Mouse (Mus musculus) kidney, embryonic 16.5 days (tissue): Measurements from ENCODE around the gene Rbms3. TPM values are rescaled to one million over a fixed set of nuclear protein-coding genes. Genes with fewer than 3 reads are reported as not detected.

ENCODE experiments used
- ATAC-seq: fragments of 200-750 bp; cut with Nextera tagmentation; 2 replicates; pipeline ENCODE4 v1.8.0; 2017; ENCODE audit warnings: moderate TSS enrichment; ENCODE audit not compliant: low FRiP score, low TSS enrichment
- H3K27ac ChIP-seq: fragments of 300-500 bp; sonication (generic); 2 replicates; pipeline ENCODE4 v1.5.1; 2014; ENCODE audit warnings: low read length
- H3K27me3 ChIP-seq: fragments of 300-500 bp; sonication (generic); 2 replicates; pipeline ENCODE4 v1.6.1; 2014; ENCODE audit warnings: low read length, control low read depth, mixed read lengths; ENCODE audit not compliant: insufficient read depth
- H3K36me3 ChIP-seq: fragments of 300-500 bp; sonication (generic); 2 replicates; pipeline ENCODE4 v1.6.1; 2014; ENCODE audit warnings: low read length, control low read depth, mixed read lengths; ENCODE audit not compliant: insufficient read depth
- H3K4me1 ChIP-seq: fragments of 300-500 bp; sonication (generic); 2 replicates; pipeline ENCODE4 v1.6.1; 2014; ENCODE audit warnings: low read length, control low read depth, mixed read lengths; ENCODE audit not compliant: insufficient read depth
- H3K4me2 ChIP-seq: fragments of 300-500 bp; sonication (generic); replicated peaks from 2 replicates; pipeline ENCODE4 v1.6.1; 2014; ENCODE audit warnings: low read depth, low read length
- H3K4me3 ChIP-seq: fragments of 300-500 bp; sonication (generic); 2 replicates; pipeline ENCODE4 v1.5.1; 2014; ENCODE audit warnings: mild to moderate bottlenecking, low read length
- H3K9ac ChIP-seq: fragments of 300-500 bp; sonication (generic); replicated peaks from 2 replicates; pipeline ENCODE4 v1.6.1; 2014; ENCODE audit warnings: low read length
- H3K9me3 ChIP-seq: fragments of 300-500 bp; sonication (generic); 2 replicates; pipeline ENCODE4 v1.6.1; 2016; ENCODE audit warnings: low read length, control low read depth
- WGBS: fragments of 180-500 bp; shearing (Covaris S2); extraction: QIAGEN DNeasy Blood & Tissue Kit; methylation state at CpG from one replicate; pipeline ENCODE4 v1.1.7; 2014; 5-methylcytosine and 5-hydroxymethylcytosine counted together
- polyA plus RNA-seq: library from polyadenylated mRNA; unstranded; fragments of >200 nt; fragmentation: Nextera tagmentation; extraction: Ambion mirVana; gene quantifications from 2 replicates; pipeline ENCODE4 v1.2.1, GENCODE M21; 2015

The Rbms3 gene
- polyA plus RNA-seq, 1 experiment from 2014 or later = 81.9 TPM

- Histone ChIP-seq H3K9ac (no peak overlapping the region), H3K4me3 (no peak overlapping the region), H3K4me2 (no peak overlapping the region), H3K36me3 (no peaks in the 10 kb centered on the region), H3K9me3 (no peaks in the 10 kb centered on the region), H3K4me1 (peaks cover 5% of the 10 kb centered on the region; the same call in 1 of the 2 replicates), H3K27ac (no peak overlapping the region), H3K27me3 (no peaks in the 10 kb centered on the region)
- ATAC-seq = no peak
- 80% methylated on average over 5 of the region's 5 CpGs for WGBS
These were observed 1071.9 kb downstream of the Rbms3 start for GRCm38 (mm10) chr9:116557781-116558180.

GRCm38 (mm10) chr9:116556641-116557040, 1073.1 kb downstream of the Rbms3 start:
- Histone ChIP-seq H3K9me3 (no peaks in the 10 kb centered on the region), H3K9ac (no peak overlapping the region), H3K27me3 (no peaks in the 10 kb centered on the region), H3K36me3 (no peaks in the 10 kb centered on the region), H3K4me1 (peaks cover 5% of the 10 kb centered on the region; the same call in 1 of the 2 replicates), H3K4me2 (peak overlapping the region; percentile 11), H3K4me3 (no peak overlapping the region), H3K27ac (no peak overlapping the region)
- ATAC-seq = no peak
- 29% methylated on average over 8 of the region's 8 CpGs for WGBS

- Histone ChIP-seq H3K9ac (no peak overlapping the region), H3K4me2 (no peak overlapping the region), H3K27me3 (no peaks in the 10 kb centered on the region), H3K36me3 (no peaks in the 10 kb centered on the region), H3K9me3 (no peaks in the 10 kb centered on the region), H3K4me1 (peaks cover 5% of the 10 kb centered on the region; the same call in 1 of the 2 replicates), H3K4me3 (no peak overlapping the region), H3K27ac (no peak overlapping the region)
- no peak for ATAC-seq
- WGBS = 84% methylated on average over 3 of the region's 3 CpGs
These were observed 1076.5 kb downstream of the Rbms3 start for GRCm38 (mm10) chr9:116553181-116553580.

- Histone ChIP-seq H3K27ac (no peak overlapping the region), H3K27me3 (no peaks in the 10 kb centered on the region), H3K4me3 (no peak overlapping the region), H3K9me3 (no peaks in the 10 kb centered on the region), H3K4me2 (no peak overlapping the region), H3K9ac (no peak overlapping the region), H3K36me3 (no peaks in the 10 kb centered on the region), H3K4me1 (no peaks in the 10 kb centered on the region)
- ATAC-seq = no peak
- WGBS = 80% methylated on average over 4 of the region's 4 CpGs
These were observed 1083.6 kb downstream of the Rbms3 start for GRCm38 (mm10) chr9:116546156-116546555.

- no peak overlapping the region for H3K4me3 ChIP-seq
- no peaks in the 10 kb centered on the region for H3K27me3 ChIP-seq
- H3K4me2 ChIP-seq = no peak overlapping the region
- H3K9me3 ChIP-seq = no peaks in the 10 kb centered on the region
- 86% methylated on average over 4 of the region's 4 CpGs for WGBS
- no peak overlapping the region for H3K27ac ChIP-seq
- H3K36me3 ChIP-seq = no peaks in the 10 kb centered on the region
- no peak overlapping the region for H3K9ac ChIP-seq
- H3K4me1 ChIP-seq = no peaks in the 10 kb centered on the region
- ATAC-seq = no peak
These were observed 1086.9 kb downstream of the Rbms3 start for GRCm38 (mm10) chr9:116542793-116543192.

- 79% methylated on average over 7 of the region's 7 CpGs for WGBS
- no peaks in the 10 kb centered on the region for H3K4me1 ChIP-seq
These were observed 1087.7 kb downstream of the Rbms3 start for GRCm38 (mm10) chr9:116541976-116542375.

GRCm38 (mm10) chr9:116535709-116536108, 1094.0 kb downstream of the Rbms3 start:
- no peaks in the 10 kb centered on the region for H3K4me1 ChIP-seq
- H3K4me2 ChIP-seq = no peak overlapping the region
- no peak overlapping the region for H3K4me3 ChIP-seq
- no peaks in the 10 kb centered on the region for H3K27me3 ChIP-seq
- H3K27ac ChIP-seq = no peak overlapping the region
- 0 out of 2 replicates have a peak, but pooled peaks cover 3% of the 10 kb centered on the region for H3K36me3 ChIP-seq
- ATAC-seq = no peak
- no peak overlapping the region for H3K9ac ChIP-seq
- 73% methylated on average over 3 of the region's 3 CpGs for WGBS
- peaks cover 10% of the 10 kb centered on the region for H3K9me3 ChIP-seq

More at GRCm38 (mm10) chr9:116541976-116542375, 1087.7 kb downstream of the Rbms3 start:
- Histone ChIP-seq H3K27me3 (no peaks in the 10 kb centered on the region), H3K4me3 (no peak overlapping the region), H3K36me3 (no peaks in the 10 kb centered on the region), H3K27ac (no peak overlapping the region), H3K9me3 (no peaks in the 10 kb centered on the region), H3K9ac (no peak overlapping the region), H3K4me2 (no peak overlapping the region)
- ATAC-seq = no peak

GRCm38 (mm10) chr9:116533381-116533780, 1096.3 kb downstream of the Rbms3 start:
- no peak for ATAC-seq
- H3K4me2 ChIP-seq = no peak overlapping the region
- 0 out of 2 replicates have a peak, but pooled peaks cover 3% of the 10 kb centered on the region for H3K36me3 ChIP-seq
- H3K4me3 ChIP-seq = no peak overlapping the region
- no peak overlapping the region for H3K27ac ChIP-seq
- no peaks in the 10 kb centered on the region for H3K4me1 ChIP-seq
- H3K27me3 ChIP-seq = no peaks in the 10 kb centered on the region
- 80% methylated on average over 5 of the region's 5 CpGs for WGBS
- H3K9ac ChIP-seq = no peak overlapping the region
- peaks cover 18% of the 10 kb centered on the region for H3K9me3 ChIP-seq

- no peaks in the 10 kb centered on the region for H3K4me1 ChIP-seq
- H3K27ac ChIP-seq = no peak overlapping the region
- ATAC-seq = no peak
- H3K36me3 ChIP-seq = 0 out of 2 replicates have a peak, but pooled peaks cover 3% of the 10 kb centered on the region
- no peak overlapping the region for H3K9ac ChIP-seq
- no peaks in the 10 kb centered on the region for H3K27me3 ChIP-seq
- 91% methylated on average over 4 of the region's 4 CpGs for WGBS
- H3K4me2 ChIP-seq = no peak overlapping the region
- H3K9me3 ChIP-seq = peaks cover 18% of the 10 kb centered on the region
- no peak overlapping the region for H3K4me3 ChIP-seq
These were observed 1098.6 kb downstream of the Rbms3 start for GRCm38 (mm10) chr9:116531121-116531520.

- Histone ChIP-seq H3K9ac (no peak overlapping the region), H3K4me3 (no peak overlapping the region), H3K27ac (no peak overlapping the region), H3K4me2 (no peak overlapping the region), H3K4me1 (no peaks in the 10 kb centered on the region), H3K9me3 (peaks cover 8% of the 10 kb centered on the region; the same call in 1 of the 2 replicates), H3K27me3 (no peaks in the 10 kb centered on the region), H3K36me3 (no peaks in the 10 kb centered on the region)
- 83% methylated on average over 5 of the region's 5 CpGs for WGBS
- ATAC-seq = no peak
These were observed 1105.3 kb downstream of the Rbms3 start for GRCm38 (mm10) chr9:116524386-116524785.
